Mouse (Mus musculus) 3T3-L1 (cell line): ENCODE results near the gene Otos.

Experiments used
- DNase-seq: peaks from one replicate; pipeline ENCODE4 v3.0.0-alpha.2; 2015; ENCODE audit warnings: low read depth, low spot score

The Otos gene

DNA sequence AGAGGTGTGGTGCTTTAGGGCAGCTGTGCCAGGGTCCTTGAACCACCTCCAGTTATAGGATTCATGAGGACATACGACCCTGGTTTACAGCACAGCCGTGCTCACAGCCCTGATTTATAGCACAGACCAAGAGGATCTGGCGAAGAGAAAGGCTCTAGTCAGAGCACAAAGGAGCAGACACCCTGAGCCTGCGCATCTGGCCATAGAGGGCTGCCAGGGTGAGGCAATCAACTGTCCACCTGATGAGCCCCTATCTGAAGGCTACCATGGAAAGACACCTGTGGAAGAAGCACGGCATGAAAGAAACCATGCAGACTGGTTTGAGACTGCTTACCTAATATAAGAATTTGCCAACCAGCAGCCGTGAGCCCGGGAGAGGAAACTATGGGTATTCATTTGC lies 2.0 kb downstream of the Otos start:
- no peak for DNase-seq

DNA sequence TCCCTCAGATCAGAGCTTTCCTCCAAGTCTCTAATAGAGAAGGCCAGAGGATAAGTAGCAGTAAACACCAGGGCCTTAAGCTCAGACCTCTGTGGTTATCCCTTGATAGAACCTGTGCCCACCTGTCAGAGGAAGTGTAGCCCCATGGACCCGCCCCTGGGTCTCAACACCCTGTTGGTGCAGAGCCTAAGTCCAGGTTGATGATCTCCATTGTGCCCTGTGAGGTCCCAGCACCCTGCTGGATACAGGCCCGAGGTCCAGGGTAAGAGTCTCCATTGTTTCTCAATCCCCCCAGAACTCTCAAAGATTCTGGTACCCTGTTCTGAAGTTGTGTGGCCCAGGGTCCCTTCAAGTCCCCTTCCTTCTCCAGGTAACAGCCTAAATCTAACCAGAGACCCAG lies 2.5 kb downstream of the Otos start:
- DNase-seq: no peak

DNA sequence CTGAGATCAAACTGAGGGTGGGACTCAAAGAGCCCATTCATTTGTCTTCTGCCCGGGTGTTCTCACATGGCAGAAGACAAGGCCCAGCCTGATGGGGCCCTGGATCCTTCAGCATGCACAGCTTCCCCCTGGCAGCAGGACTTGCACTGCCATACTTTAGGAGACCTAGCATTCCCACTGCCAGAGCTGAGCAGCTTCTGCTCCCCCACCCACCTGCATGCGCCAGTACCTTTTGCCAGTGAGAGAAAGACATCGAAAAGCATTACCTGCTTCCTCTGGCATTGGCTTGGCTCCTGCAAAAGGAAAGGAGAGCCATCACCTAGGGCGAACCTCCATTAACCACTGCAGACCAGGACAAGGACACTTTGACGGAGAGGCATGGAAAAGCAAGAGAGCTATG lies 3.7 kb downstream of the Otos start:
- DNase-seq: no peak

DNA sequence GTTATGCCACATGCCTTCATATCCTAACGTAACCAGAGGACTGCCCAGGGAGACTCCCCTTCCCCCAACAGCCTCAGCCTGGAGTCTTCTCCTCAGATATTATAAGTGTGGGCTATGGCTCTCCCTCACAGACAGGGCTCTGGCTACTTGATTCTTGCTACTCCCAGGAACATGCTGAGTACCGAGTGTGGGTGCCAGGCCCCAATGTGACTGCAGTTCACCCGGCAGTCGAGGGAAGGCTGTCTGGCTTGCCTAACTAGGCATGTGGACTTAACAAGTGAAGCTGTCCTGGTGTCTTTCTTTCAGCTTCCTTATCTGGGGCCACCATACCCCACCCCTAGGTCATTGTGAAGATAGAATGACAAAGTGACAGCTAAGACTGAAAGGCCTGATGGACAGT lies 5.0 kb downstream of the Otos start:
- DNase-seq: no peak

DNA sequence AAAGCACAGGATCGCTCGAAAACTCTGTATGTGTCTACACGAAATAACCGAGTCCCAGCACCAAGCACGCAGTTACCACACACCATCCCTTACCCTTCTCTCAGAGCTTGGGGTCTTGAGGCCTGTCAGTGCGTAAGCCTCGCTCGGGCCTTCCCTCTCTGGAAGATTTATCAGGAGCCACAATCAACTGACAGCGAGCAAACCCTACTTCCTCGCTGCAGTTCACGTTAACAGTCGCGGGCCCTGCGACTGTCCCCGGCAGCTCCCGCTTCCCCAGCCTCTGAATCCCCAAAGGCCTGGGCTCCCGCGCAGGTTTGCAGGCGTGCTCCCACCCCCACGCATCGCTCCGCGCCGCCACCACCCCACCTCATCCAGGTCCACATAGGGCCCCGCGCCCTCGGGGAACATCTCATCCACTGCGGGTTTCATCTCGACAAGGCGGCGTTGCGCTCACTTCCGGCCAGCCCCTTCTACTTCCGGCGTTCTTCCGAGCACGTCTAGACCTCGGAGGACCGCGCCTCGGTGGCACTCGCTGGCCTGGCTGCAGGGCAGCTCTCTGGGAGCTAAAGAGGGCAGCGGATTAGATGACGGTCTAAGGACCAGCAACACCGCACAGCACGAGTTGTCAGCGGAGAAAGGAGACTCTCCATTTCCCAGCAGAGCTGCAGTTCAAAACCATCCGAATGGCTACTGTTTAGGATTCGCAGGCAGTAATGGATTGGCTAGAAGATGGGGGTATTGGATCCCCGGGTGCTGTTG lies 6.9 kb downstream of the Otos start, which contains the start of gene Cops9:
Gene Cops9 (minus strand): TSS at position 472 of the 759 bp plus-strand sequence.
- DNase-seq: peak; percentile 93

DNA sequence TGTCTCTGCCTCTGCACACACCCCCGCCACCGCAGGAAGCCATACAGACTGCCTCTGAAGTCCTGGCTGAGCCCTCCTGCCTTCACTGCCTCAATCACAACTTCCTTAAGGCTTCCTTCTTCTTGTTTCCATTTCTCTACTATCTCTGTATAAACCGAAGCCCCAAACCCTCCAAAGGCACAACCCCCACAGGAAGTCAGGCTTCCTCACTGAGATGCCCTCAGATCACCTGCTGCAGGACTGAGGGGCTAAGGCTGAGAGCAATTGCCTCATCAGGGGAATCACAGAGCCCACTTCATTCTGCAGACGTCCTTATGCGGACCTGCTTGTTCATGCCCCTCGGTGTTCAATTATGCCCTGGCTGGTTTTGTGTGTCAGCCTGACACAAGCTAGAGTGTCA lies 8.2 kb downstream of the Otos start:
- DNase-seq: no peak

DNA sequence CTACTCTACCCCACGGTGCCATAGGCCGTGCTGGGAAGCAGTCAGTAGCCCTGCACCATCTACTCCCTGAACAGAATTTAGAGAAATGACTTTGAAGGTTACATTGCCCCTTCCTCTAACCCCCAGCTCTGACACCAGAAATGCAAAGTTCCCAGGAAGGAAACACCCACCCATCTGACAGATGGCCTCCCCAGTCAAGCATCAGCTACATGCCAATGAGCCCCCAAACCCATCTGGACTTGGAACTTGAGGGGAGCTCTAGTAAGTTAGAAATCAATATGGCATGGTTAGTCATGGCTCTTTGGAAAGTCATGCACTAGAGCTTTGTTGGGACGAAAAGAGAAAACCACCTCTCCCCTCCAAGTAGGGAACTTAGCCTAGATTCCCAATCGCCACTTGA lies 9.9 kb downstream of the Otos start:
- DNase-seq: no peak

DNA sequence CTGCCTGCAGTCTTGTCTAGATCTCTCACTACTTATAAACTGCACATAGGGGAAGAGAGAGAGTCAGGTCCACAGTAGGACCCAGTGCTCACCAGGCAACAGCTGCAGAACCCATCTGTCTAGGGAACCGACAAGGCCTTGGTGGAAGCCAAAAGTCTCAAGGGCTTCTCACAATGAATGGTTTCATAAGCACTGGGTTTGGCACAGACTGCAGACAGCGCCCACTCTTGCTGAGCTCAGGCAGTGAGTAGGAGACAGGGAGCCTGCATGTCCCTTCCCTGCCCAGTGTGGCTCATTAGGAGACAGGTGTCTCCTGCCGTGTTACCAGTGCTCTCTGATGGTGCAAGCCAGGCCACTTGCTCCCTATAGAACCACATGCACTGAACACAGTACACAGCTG lies 10.5 kb downstream of the Otos start:
- no peak for DNase-seq

DNA sequence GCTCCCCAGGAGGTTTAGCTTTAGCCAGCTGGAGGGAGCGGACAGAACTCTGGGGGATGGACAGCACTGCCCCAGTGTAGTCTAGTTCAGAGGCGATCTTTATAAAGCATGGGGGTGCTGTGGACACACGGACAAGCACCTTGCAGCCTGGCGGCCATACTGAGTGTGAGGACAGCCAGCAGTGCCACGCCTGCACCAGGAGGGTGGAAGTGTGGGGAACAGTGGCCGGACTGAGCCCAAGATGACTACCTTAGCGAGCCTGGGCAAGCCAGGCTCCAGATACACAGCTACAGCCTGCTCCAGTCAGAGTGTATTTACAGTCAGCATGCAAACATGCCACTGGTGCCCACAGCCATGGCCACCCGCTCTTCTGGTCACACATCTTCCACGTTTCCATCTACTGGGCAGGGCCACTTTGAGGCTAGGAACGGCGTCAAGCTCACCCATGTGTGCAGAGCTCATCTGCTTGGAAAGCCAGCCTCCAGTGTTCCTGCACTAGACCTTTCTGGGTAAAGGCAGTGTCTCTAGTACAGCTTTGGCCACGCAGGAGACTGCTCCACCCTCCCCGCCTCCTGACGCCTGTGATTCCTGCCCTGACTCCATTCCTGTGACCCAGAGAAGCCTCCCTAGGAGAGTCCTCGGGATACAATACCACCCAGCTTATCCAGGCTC lies 11.0 kb downstream of the Otos start:
- DNase-seq: no peak

DNA sequence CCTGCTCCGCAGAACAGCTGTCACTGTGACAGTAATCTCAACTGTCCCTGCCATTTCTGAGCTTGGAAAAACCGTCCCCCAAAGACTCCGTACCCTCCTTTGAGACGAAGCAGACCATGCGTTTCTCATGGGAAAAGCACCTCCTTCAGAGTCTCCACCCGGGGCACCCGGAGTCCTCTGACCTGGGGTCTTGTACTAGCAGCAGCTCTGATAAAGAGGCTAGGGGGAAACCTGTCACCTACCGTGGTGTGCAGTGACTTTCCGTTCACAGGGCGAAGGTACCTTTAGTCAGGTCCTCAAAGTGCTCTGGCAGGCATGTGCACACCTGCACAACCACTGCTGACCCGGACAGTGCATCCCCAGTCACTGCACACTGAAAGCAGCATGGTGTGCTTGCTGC lies 12.0 kb downstream of the Otos start:
- no peak for DNase-seq

DNA sequence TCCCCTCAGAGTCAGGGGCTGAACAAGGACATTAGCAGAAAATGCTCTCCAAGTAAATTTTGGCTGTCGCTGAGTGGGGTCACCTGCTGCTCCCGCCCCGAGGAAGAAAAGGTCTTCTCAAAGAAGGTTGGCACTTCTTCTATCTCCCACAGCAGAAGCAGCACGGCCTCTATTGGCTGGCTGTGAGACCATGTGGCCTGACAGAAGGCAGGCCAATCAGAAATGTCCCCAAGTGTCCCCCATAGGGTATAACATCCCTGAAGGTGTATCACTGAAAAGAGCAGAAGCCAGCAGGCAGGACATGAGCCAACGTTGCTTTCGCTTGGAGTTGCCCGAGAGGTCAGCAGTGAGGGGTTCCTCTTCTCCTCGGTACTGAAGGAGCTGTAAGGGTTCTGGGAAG lies 12.6 kb downstream of the Otos start:
- DNase-seq: no peak

DNA sequence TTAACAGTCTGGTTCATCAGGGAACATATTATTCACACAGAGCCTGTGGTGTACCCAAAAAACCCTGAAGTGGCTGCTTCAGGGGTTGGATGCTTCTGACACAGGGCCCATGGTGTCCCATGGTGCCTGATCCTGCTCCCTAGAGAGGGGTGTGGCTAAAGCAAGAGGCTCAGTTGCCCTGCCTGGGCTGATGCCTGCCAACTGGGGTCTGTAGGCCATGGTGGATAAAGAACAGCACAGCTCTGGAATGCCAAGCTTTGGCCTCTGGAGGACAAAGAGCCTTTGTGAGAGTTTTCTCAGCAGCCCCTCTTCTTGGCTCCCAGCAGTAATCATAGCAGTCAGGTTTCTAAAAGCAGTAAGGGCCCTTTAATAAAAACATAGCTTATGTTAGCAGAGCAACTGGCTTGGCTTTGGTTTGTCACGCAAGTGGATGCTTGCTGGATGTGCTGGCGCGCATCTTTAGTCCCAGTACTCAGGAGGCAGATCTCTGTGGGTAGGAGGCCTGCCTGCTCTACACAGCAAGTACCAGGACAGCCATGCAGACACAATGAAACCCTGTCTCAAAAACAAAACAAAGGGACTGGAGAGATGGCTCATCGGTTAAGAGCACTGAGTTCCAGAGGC lies 13.6 kb downstream of the Otos start:
- DNase-seq: peak; percentile 30

DNA sequence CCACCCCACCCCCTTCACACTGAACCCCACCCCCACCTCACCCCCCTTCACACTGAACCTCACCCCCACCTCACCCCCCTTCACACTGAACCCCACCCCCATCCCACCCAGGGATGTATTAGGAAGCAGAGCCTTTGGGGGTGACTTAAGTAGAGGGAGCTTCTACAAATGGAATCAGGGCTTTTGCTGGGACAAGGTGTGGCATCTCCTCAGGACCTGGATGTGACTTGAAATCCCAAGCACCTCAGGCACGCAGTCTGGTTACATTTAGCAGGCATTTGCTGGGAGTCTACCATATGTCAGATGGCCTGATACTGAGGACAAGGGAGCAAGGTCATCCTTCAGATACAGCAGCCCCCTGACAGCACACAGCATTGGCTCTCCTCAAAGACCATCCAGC lies 14.1 kb downstream of the Otos start:
- no peak for DNase-seq

DNA sequence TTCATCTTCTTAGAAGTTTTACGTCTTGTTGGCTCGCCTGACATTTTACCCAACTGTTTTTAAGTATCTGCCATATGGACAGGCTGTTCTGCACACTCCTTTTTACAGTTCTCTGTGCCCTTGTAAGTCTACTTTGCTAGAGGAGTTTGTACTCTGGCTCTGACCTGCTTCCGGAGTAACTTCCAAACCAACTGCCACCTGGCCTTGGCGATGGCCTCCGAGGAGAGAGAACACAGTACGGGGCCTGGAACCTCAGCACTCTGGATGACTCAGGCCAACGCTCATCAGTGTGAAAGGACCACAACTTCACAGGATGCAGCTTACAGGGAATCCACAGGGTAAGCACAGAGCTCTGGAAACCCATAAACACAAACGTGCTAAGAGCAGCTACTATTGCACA lies 14.9 kb downstream of the Otos start:
- DNase-seq: no peak

DNA sequence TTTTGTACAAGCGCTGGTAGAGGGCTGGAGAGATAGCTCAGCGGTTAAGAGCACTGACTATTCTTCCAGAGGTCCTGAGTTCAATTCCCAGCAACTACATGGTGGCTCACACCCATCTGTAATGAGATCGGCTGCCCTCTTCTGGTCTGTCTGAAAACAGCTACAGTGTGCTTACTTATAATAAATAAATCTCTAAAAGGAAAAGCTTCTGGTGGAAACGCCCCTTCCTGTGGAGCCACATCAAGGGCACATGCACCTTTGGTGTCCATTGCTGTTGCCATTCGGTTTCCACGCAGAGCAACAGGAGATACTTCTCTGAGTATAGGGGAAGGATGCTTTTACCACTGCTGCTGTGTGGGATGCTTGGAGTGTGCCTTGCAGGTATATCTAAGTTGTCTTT lies 15.7 kb downstream of the Otos start:
- DNase-seq: peak; percentile 32

DNA sequence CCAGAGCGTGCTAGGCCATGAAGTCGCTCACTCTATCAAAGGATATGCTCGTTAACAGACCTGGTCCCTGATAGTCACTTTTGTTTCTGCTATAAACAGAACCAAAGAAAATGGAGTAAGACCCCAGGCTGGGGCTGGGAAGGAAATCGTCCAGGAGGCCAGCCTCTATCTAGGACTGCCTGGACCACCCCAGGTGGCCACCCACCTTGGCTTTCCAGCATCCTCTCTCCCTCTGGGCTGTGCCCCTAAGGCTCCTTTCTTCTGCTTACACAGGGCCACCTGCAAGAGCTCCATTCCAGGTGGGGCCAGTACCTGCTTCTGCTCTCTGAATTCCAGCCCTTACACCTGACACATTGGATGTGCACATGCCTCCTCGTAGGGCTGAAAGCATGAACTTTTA lies 16.4 kb downstream of the Otos start:
- no peak for DNase-seq

DNA sequence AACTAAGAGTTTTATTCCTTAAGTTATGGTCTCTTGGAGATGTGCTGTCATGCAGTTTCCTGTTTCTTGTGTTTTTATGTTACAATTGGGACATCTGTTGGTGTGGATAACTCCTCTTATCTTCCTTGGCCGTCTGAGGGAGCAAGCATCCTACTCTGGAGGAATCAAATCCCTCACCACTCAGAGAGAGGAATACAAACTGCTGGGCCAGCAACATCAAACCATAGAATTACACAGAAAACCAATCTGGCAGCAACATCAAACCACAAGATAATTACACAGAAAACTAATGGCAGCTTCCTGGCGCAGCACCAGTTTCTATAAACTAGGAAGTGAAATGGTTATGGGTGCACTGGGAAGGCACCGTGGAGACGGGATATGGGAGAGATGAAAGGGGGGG lies 20.4 kb downstream of the Otos start:
- no peak for DNase-seq

DNA sequence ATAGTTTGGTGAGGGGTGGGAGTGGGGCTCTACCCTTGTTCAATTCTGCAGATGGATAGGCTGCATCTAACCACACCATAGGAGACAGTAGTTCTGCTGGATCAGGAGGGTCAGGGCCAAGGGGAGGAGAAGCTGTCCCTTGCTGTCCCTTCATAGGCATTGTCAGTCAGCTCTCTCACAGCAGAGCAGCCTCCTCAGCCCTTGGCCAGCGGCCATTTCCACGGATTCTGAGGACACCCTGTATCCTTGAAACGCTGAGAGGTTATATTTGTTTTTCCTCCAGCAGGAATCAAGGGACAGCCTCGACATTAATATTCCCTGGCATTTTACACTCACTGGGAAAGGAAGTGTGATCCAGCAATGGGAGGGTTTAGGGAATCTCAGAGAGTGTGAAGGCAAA lies 30.3 kb downstream of the Otos start:
- DNase-seq: no peak

DNA sequence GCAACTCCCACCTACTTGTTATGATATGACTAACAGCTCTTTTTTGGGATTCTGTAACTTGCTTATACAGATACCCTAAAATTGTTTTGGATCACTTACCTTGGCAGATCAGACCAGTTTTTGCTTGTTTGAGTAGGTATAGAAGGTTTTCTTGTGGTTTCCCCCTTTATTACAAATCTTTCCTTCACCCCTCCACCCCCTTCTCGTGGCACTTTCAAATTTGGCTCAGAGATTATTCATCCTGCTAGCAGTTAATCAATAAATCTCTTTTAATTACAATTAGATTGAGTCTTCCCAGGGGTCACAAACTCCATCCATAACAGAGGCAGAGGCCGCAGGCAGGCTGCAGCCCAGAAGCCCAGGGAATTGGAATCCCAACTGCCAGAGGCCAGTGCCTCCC lies 31.2 kb downstream of the Otos start, which contains the start of gene Olfr12:
Gene Olfr12 (plus strand): TSS at position 301 of the 400 bp plus-strand sequence.
- DNase-seq: no peak

DNA sequence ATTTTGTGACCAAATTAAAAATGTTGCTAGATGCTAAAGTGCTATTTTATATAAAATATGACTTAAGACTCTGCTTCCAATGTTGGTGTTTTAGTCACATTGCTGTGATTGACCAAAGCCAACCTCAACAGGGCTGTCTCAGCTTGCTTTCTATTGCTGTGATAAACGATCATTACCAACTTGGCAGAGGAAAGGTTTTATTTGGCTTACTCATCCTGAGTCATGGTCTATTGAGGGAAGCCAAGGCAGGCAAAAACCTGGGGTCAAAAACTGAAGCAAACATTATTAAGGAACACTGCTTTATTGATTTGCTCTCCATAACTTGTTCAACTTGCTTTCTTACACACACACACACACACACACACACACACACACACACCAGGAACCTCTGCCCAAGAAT lies 32.6 kb downstream of the Otos start:
- DNase-seq: peak; percentile 83

DNA sequence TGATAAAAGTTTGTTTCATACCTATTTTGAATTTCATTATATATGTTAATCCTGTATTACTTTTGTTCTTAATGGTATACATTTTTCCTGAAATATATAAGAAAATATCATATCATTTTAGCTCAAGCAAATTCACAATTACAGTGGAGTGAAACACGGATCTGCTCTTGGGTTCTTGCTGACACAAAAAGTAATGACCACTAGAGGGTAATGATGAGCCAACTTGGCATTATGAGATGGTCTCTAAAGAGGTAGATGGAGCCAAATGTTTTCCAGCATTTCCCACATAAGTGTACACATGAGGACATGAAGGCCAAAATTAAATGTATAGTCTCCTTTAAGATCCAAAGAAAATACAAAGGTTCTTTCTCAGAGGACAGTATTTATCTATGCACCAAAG lies 34.1 kb downstream of the Otos start:
- DNase-seq: peak; percentile 78

DNA sequence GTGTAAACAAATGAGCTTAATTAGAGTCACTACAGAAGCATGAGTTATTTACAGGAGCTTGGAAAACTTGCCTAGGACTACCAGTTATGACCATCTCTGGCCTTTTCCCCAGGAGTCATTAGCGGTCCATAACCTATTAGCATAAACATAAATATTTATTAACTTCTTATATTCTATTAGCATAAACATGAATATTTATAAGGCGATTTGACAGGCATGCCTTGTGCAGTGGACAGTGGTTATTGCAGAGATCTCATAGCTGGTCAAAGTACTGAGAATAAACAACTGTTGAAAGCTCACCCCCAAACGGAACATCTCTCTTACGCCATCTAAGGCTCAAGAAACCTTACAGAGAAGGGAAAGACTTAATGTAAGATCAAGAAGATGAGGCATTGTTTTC lies 35.5 kb downstream of the Otos start:
- no peak for DNase-seq

DNA sequence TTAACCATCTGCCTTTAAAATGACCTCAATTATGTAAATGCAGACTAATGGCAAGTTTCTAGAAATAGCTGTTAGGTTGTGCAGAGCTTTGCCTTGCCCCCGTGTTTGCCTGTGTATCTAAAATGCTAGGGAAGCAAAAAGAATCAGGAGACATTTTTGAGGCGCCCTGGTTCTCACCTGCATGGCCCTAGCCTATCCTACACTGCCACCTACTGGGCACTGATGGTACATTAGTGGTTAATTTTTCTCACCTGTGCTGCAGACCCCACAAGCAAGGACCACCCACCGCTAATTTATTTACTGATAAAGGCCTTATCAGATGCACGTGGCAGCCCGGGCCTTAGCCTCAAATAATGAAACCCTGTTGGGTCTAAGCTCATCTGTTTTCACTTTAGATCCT lies 37.6 kb downstream of the Otos start:
- DNase-seq: peak; percentile 51
